Mouse (Mus musculus) induced T-regulatory cell, adult 2 months (primary cell): ENCODE data around the gene Nrg4.
"Not testable (repeated sequence)": the region's sequence is repeated elsewhere in the genome, so short reads cannot be mapped to it uniquely, and the experiment has no call there.

Source experiments
- DNase-seq: peaks from one replicate; pipeline ENCODE4 v3.0.0-alpha.2; 2012; ENCODE audit warnings: low read depth

Gene Nrg4

DNA sequence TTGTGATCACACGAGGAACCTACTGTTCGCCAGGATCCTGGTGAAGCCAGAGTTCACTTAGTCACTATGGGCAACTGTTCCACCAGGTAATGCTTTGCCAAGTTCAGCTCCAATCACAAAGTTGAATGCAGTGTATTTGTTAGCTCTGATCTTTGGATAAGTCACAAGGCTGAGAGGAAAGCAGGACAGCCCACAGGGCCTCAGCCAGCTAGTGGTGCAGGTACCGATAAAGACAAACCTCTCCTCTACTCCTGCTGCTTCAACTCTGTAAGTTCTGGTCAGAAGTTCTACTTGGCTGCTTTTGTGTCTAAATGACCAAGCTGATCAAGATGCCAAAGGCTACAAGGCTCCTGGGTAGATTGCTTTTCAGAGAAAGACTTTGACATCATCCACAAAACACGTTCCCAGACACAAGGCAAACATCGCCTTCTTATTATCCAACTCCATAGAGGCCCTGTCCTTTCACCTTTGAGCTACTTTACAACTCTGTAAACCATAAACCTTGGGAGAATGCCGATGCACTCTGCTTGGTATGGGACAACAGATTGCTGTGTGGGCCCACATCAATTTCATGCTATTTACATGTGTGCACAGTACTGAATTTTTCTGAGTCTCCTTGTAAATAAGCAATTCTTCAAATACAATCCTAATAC lies 75.9 kb downstream of the Nrg4 start:
- no peak for DNase-seq

GRCm38 (mm10) chr9:55248465-55248864 lies 78.2 kb downstream of the Nrg4 start:
- DNase-seq = no peak

DNA sequence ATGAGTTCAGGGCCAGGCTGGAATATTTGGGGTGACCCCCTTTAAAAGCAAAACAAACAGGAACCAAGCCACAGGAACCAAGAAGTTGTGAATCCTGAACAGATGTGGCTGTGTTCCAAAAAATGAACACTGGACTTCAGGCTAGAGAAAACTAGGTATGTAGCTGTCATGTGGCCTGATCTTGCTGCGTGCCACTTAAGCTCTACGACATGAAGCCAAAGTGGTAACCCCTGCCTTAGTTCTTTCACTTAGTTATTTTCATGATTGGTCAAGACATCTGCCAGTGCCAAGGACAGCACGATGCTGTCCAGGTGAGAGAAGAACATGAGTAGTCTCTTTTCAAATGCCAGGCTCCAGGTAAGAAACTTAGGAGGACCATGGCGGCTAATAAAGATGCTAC lies 79.7 kb downstream of the Nrg4 start:
- no peak for DNase-seq

DNA sequence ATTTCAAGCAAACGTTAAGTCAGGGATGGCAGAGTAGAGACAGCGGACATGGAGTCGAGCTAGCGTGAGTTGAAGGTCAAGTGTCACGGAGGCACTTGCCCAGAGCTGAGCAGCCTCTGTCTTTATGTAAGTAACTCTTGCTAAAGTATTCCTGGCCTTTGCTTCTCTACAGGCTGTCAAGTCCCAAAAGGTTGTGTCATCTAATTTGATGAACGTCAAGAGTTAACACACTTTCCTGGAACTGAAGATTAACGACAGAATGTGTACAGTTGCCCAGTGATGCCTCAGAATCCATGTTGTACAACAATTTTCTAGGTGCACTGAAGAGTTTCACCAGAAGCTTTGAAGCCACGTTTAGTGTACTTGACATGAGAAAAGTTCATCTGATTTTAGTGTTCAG lies 80.2 kb downstream of the Nrg4 start:
- no peak for DNase-seq

DNA sequence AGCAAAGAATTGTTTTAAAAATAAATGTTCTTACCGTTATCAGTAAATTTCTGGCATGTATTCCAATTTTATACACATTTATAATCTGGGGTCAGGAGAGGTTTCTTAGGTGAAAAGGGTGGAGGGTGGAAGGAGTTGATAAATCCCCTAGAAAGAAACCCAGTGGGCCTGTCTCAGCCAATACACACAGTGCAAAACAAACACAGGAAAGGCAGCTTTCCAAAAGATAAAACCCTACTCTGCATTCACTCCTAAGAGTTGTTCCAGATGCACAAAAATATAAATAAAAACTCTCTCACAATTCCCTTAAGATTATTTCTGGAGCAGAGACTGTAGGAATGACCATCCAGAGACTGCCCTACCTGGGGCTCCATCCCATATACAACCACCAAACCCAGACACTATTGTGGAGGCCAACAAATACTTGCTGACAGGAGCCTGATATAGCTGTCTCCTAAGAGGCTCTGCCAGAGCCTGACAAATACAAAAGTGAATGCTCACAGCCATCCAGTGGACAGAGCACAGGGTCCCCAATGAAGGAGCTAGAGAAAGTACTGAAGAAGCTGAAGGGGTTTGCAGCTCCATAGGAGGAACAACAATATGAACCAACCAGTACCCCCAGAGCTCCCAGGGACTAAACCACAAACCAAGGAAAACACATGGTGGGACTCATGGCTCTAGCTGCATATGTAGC lies 81.4 kb downstream of the Nrg4 start:
- not testable (repeated sequence) for DNase-seq

GRCm38 (mm10) chr9:55244079-55244478 lies 82.6 kb downstream of the Nrg4 start:
- no peak for DNase-seq

DNA sequence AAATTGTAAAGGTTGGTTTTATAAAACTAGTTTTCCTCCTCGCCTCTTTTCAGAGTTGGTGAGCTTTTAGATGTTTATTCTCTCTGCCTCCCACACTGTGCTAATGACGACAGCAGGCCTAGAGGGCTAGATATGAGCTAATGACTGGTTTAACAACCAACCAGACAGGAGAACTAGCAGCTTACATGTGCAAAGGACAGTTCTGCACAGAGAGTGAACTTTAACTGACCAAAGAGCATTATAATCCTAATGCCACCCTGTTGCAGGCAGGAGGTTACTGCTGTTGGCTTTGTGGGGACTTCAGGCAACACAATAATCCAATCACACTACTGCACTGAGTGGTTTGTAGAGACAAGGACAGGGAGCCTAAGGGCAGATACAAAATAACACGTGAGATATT lies 83.4 kb downstream of the Nrg4 start:
- DNase-seq = no peak

DNA sequence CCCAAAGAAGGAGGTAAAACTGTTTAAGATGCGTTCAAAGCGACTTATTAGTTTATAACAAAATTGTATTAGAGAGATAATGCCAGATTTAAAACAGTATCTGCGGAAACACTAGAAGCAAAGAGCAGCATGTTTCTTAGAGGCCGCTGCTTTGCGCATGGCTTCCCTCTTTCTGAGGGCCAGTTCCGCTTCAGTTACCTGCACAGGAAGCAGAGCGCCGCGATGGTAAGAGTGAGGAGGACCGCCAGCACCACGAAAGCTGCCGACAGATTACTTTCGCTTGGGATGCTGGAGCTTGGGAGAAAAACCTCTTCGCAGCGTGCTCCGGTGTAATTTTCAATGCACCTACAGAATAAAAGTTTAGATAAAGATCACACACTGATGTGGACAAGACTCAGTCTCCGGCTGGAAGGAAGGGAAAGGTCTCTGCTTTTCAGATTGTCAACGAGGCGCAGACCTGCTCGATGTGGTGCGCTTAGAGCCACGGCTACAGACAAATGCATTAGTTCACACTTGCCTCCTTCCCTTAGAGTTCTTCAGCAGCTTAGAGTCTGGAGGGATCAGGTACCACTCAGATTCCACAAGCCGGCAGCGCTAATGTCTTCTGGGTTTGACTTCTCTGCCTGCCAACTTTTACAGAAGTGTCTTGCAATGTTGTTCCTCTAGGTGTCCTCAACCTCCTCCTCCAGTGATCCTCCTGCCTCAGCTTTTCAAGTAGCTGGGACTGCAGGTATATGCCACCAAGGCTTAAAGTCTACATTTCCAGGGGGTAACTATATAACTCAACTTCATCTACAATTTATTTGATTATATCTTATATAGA lies 84.6 kb downstream of the Nrg4 start:
- peak; percentile 57 for DNase-seq

DNA sequence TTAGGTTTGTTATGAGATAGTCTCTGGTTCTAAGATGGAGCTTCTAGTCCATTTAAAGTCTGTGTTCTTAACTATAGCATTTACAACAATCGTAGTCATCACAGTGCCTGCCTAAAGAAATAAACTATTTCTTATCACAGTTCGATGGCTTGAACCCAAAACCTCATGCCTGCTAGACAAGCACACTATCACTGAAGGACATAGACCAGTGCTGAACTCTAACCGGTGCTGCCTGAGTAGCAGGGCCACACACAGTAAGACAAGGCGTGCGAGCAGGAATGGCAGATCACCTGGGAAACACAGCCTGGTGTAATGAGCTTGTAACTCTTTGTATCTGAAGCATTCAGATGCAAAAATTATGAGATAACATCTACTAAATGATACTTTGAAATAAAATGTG lies 85.8 kb downstream of the Nrg4 start:
- DNase-seq = no peak

DNA sequence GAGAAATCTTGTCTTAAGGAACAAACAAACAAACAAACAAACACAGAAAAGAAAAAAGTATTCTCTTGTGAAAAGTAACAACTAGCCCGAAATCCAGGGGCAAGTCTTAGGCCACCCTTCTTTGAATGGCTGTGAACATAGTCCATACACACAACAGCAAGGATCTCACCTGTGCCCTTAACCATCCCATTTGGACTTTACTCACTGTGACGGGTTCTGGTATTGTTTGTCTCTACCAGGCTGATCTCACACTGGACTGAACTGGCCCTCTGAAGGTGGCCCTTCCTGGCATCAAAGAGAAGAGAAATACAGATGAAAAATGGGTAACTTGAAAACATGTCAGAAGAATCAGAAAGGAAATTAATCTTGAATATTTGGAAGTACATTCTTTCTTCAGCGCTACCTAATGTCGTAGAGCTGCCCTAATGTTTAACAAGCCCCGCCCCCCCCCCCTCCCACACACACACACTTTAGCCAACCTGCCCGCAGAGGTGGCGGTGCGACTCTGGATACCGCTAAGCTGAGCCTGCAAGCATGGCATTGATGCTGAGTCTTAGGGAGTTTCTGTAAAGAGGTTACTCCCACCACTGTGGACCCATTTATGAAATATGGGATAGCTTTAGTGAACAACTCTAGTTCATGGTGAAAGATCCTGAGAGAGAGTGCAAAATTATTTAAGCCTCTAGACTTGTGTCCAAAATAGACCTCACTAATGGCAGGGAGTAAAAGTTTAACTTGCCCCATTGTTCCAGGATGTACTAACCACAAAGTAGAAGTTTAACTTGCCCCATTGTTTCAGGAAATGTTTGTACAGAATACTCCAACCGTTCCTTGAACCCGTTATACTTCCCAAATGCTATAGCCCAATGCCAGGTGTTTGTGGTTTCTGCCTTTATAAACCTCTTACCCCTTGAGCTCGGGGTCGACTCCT lies 90.1 kb downstream of the Nrg4 start:
- DNase-seq = no peak

- DNase-seq = not testable (repeated sequence)
These were observed 93.6 kb downstream of the Nrg4 start for GRCm38 (mm10) chr9:55233076-55233475.

- DNase-seq = no peak
These were observed 94.1 kb downstream of the Nrg4 start for GRCm38 (mm10) chr9:55232586-55232985.

DNA sequence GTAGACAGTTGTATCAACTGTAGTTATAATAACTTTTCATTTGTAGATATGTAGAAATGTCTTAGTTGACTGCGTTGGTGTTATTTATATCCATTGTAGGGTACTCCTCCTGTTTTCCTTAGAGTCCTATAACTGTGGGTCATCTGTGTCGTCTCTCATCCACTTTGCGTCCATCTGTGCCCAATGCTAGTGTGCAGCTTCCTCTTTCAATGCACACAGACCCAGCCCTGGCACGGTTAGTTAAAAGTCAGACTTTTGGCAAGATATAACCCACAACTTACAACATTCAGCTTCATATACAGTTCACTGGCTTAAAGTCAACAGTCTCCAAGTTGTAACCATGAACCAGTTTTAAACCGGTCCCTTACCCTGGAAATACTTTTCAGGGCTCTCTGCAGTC lies 94.5 kb downstream of the Nrg4 start:
- DNase-seq = no peak

DNA sequence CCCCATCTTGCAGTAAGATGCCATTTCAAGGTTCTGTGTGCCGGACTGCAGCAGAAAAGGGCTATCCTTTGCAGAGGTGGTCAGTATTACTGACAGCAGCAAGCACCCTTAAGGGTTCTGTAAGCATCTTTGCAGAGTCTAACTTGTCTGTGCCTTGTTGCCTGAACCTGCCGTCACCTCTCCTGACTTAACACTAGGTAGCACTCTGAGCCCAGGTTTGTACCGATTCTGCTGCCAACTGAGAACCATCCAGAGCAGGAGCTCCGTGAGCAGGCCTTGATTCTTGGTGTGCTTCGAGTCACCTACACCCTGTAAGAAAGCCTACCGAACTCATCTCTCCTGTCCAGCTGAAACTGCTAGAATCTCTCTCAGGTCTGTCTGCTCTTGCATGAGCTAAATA lies 95.1 kb downstream of the Nrg4 start:
- no peak for DNase-seq

GRCm38 (mm10) chr9:55229010-55229409 lies 97.6 kb downstream of the Nrg4 start:
- no peak for DNase-seq

DNA sequence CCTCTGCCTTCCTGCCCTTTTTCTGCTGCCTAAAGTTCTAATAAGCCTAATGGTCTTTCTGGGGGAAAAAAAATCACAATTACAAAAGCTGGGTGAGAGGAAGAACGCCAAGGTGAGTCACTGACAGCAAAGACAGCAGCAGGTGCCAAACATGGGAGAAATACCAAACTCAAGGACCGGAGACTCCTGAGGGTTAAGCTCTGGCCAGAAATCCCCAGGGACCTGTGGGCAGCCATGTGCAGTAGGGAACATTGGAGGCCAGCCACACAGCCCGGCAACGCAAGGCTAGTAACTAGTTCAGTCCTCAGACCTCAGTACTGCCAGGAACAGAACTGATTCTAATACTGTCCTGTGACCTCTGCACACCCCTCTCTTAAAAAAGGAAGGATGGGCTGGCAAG lies 98.5 kb downstream of the Nrg4 start:
- no peak for DNase-seq

DNA sequence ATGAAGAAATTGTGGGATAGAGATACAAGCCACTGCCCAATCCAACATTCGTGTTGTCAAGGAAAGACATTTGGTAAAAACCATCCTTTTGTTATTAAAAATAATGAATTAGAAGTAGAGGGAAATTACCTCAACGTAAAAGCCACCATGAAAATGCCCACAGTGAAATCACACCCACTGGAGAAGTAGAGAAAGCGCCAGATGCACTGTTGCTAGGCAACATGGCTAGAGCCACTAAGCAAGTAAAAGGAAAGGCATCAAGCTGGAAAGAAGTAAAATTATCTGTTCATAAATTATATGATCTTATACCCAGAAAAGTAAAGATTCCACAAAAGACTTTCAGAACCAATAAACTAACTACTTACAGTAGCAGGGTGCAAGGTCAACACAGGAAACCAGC lies 100.4 kb downstream of the Nrg4 start:
- DNase-seq = no peak

DNA sequence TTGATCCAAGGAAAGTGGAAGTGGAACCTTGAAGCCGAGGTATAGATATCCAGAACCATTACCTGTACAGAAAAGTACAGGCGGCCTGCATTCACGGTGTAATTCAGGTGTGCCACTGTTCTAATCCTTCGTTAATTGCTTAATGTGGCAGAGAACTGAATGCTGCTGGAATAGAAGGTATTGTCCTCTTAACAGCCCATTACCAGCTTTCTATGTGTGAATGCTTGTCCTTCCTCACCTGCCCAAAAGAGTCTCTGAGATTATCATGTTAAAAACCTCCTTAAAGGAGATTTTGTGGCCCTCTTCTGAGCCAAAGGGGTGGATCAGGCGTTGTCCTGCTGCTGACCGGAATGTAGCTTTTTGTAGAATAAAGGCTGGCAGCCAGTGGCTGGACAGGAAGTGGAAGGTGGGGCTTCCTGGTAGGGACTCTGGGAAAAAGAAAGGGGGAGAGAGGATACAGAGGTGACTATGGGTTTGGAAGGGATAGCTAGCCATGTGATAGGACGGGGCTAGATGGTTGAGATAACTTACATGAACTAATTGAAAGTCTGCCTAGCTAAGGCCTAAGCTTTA lies 101.4 kb downstream of the Nrg4 start:
- no peak for DNase-seq

DNA sequence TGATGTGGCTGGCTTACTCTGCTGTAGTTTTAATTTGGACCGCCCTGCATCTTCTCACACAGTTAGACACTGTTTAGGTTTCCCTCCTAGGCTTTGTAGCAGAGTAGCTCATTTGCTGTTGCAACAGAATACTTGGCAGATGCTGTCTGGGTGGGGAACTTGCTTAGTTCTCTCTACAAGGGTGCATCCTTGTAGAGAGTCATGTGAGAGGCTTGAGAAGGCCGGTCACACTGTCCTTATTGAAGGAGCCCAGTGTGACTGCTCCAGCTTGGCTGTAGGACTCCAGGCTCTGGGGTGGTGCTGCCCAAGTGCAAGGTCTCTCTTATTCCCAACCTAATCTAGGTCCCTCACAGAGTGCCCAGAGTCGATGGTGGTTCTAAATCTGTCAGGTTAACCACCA lies 109.3 kb downstream of the Nrg4 start:
- DNase-seq = no peak

GRCm38 (mm10) chr9:55216078-55216477 lies 110.6 kb downstream of the Nrg4 start:
- DNase-seq = no peak

GRCm38 (mm10) chr9:55215648-55216047 lies 111.0 kb downstream of the Nrg4 start:
- no peak for DNase-seq

GRCm38 (mm10) chr9:55215056-55215455 lies 111.6 kb downstream of the Nrg4 start:
- no peak for DNase-seq
